In genomic region chr1:87936516-87936915, GRCm38 (mm10) we compare ENCODE assay signal across 12 mouse cellular contexts.
DNase-seq lines count a peak whose midpoint lies in the region; ATAC-seq and TF ChIP-seq lines count a peak whose summit lies in the region.
"Had no signal": no experiment of that assay in that cellular context is flagged by ENCODE, and none has a peak within 500 bp of the region (broad histone marks: within the 10 kb centered on the region; RNA-seq: fewer than 3 reads in every experiment).

No protein-coding gene starts in this region.

- WGBS in embryonic facial prominence, embryonic 11.5 days = 40% methylated on average over 2 of the region's 2 CpGs
- WGBS in embryonic facial prominence, embryonic 10.5 days = 50% methylated on average over 2 of the region's 2 CpGs
- 29% methylated on average over 2 of the region's 2 CpGs for WGBS in lung, postnatal 0 days

- TF ChIP-seq EP300 in lung, postnatal 0 days (IDR thresholded peaks at IDR 0.05) = no peak

- no peak overlapping the region for H3K4me2 ChIP-seq in embryonic facial prominence, embryonic 11.5 days (ENCODE audit: low read depth, low read length)
- no peak overlapping the region for H3K4me2 ChIP-seq in lung, postnatal 0 days (replicated peaks; ENCODE audit: low read depth, low read length)
- H3K4me2 ChIP-seq: limb, embryonic 12.5 days had no signal

- peak; percentile 65 for TF ChIP-seq CTCF in lung, postnatal 0 days (IDR thresholded peaks at IDR 0.05)

- peak; percentile 10 for DNase-seq in embryonic facial prominence, embryonic 11.5 days (ENCODE audit: low spot score)
- no peak for DNase-seq in embryonic facial prominence, embryonic 10.5 days (ENCODE audit: low spot score)
- peak; percentile 33 for DNase-seq in lung, postnatal 0 days (ENCODE audit: low spot score)
- DNase-seq in lung, postnatal 4 days = no peak
- DNase-seq in adrenal gland, adult (ENCODE audit: inconsistent age in 2 of 2, low spot score in 1 of 2) = no peak
- no peak for DNase-seq in layer of hippocampus, adult 9-11 months
- DNase-seq: cerebellum, postnatal 10 days; gastrocnemius, postnatal 14 days had no signal

- H3K27ac ChIP-seq in embryonic facial prominence, embryonic 11.5 days (replicated peaks; ENCODE audit: low read depth, low read length) = no peak overlapping the region
- no peak overlapping the region for H3K27ac ChIP-seq in embryonic facial prominence, embryonic 10.5 days (replicated peaks)
- H3K27ac ChIP-seq in lung, postnatal 0 days (ENCODE audit: low read length) = no peak overlapping the region
- H3K27ac ChIP-seq: limb, embryonic 12.5 days had no signal

- H3K4me1 ChIP-seq in embryonic facial prominence, embryonic 11.5 days (ENCODE audit: control insufficient read depth, insufficient read depth, low read length) = no peaks in the 10 kb centered on the region
- H3K4me1 ChIP-seq in embryonic facial prominence, embryonic 10.5 days = no peaks in the 10 kb centered on the region
- H3K4me1 ChIP-seq in lung, postnatal 0 days (ENCODE audit: insufficient read depth, low read depth, low read length) = no peaks in the 10 kb centered on the region
- H3K4me1 ChIP-seq: limb, embryonic 12.5 days had no signal

- H3K4me3 ChIP-seq in embryonic facial prominence, embryonic 11.5 days (ENCODE audit: low read depth, low read length) = no peak overlapping the region
- H3K4me3 ChIP-seq in embryonic facial prominence, embryonic 10.5 days = no peak overlapping the region
- H3K4me3 ChIP-seq in lung, postnatal 0 days (ENCODE audit: low read depth, low read length) = no peak overlapping the region
- H3K4me3 ChIP-seq: limb, embryonic 12.5 days; myocyte had no signal

- H3K36me3 ChIP-seq in embryonic facial prominence, embryonic 11.5 days (replicated peaks; ENCODE audit: control insufficient read depth, insufficient read depth, low read depth, low read length) = peaks cover 21% of the 10 kb centered on the region
- peaks cover 100% of the 10 kb centered on the region for H3K36me3 ChIP-seq in embryonic facial prominence, embryonic 10.5 days (replicated peaks)
- H3K36me3 ChIP-seq in lung, postnatal 0 days (ENCODE audit: insufficient read depth, low read length) = peaks cover 37% of the 10 kb centered on the region

- H3K9ac ChIP-seq in embryonic facial prominence, embryonic 11.5 days (replicated peaks; ENCODE audit: low read length) = no peak overlapping the region
- H3K9ac ChIP-seq in lung, postnatal 0 days (replicated peaks; ENCODE audit: low read depth) = no peak overlapping the region
- H3K9ac ChIP-seq: limb, embryonic 12.5 days had no signal

- H3K9me3 ChIP-seq in embryonic facial prominence, embryonic 11.5 days (replicated peaks; ENCODE audit: control insufficient read depth, low read length) = no peaks in the 10 kb centered on the region
- H3K9me3 ChIP-seq in embryonic facial prominence, embryonic 10.5 days = no peaks in the 10 kb centered on the region
- H3K9me3 ChIP-seq in lung, postnatal 0 days (ENCODE audit: low read length) = no peaks in the 10 kb centered on the region
- H3K9me3 ChIP-seq: limb, embryonic 12.5 days had no signal

- no peak for ATAC-seq in embryonic facial prominence, embryonic 11.5 days (replicated peaks; ENCODE audit: insufficient number of reproducible peaks, low FRiP score, low TSS enrichment, low read depth)
- ATAC-seq in lung, postnatal 0 days = 0 out of 2 replicates have a peak, but pooled peaks have one; percentile 16
- ATAC-seq in activated CD4-positive, CD25-positive, alpha-beta regulatory T cell, adult 4 months = peak; percentile 53
- ATAC-seq in megakaryocyte-erythroid progenitor cell, adult 5-6 weeks (replicated peaks; ENCODE audit: low FRiP score, low TSS enrichment, poor library complexity, severe bottlenecking) = 0 out of 2 replicates have a peak, but pooled peaks have one; percentile 42

- H3K27me3 ChIP-seq in embryonic facial prominence, embryonic 11.5 days (ENCODE audit: control insufficient read depth, insufficient read depth, low read length) = no peaks in the 10 kb centered on the region
- no peaks in the 10 kb centered on the region for H3K27me3 ChIP-seq in embryonic facial prominence, embryonic 10.5 days (replicated peaks; ENCODE audit: low read depth, poor library complexity, severe bottlenecking)
- H3K27me3 ChIP-seq in lung, postnatal 0 days (replicated peaks; ENCODE audit: insufficient read depth, low read length) = no peaks in the 10 kb centered on the region
- H3K27me3 ChIP-seq: limb, embryonic 12.5 days had no signal

Comparison
In these comparisons a context has a peak if more than half of its experiments do, and no peak if none do; other contexts are left out.
1. DNase-seq: peak in embryonic facial prominence, embryonic 11.5 days (single experiment) and lung, postnatal 0 days (single experiment); none in embryonic facial prominence, embryonic 10.5 days (single experiment), lung, postnatal 4 days (0 of 2), adrenal gland, adult (0 of 2) and layer of hippocampus, adult 9-11 months (single experiment).